Mouse (Mus musculus) ES-CJ7 (cell line): ENCODE measurements at regions not wholly inside any gene's neighbourhood (a gene's known extent, or its start where the extent isn't known, plus 50 kb on each side); places are given as distances from the start of the nearest gene placed in this dataset.

ENCODE experiments used
- DNase-seq: peaks from one replicate; pipeline ENCODE4 v3.0.0; 2011; ENCODE audit warnings: low read depth, low spot score

- DNase-seq: peak; percentile 53
Observed at GRCm38 (mm10) chrX:22089186-22089585, 344.3 kb upstream of the Gm28269 start.
